In genomic region chr15:98483907-98484886, GRCm38 (mm10) we compare ENCODE assay signal across 10 mouse cellular contexts. TPM values are rescaled to one million over a fixed set of nuclear protein-coding genes. Genes with fewer than 3 reads are reported as not detected.
DNase-seq lines count a peak whose midpoint lies in the region; ATAC-seq and TF ChIP-seq lines count a peak whose summit lies in the region.
"Had no signal": no experiment of that assay in that cellular context is flagged by ENCODE, and none has a peak within 500 bp of the region (broad histone marks: within the 10 kb centered on the region; RNA-seq: fewer than 3 reads in every experiment).

No protein-coding gene starts in this region.

- peak; percentile 47 for TF ChIP-seq EP300 in lung, postnatal 0 days (IDR thresholded peaks at IDR 0.05)
- no peak for TF ChIP-seq EP300 in stomach, postnatal 0 days (optimal IDR thresholded peaks at IDR 0.05)

- H3K9me3 ChIP-seq in lung, postnatal 0 days (ENCODE audit: low read length), result no peaks in the 10 kb centered on the region
- no peaks in the 10 kb centered on the region for H3K9me3 ChIP-seq in stomach, postnatal 0 days (ENCODE audit: control insufficient read depth, low read length)

- H3K4me2 ChIP-seq in lung, postnatal 0 days (replicated peaks; ENCODE audit: low read depth, low read length), result no peak overlapping the region
- no peak overlapping the region for H3K4me2 ChIP-seq in stomach, postnatal 0 days (replicated peaks; ENCODE audit: low read depth)

- no peaks in the 10 kb centered on the region for H3K4me1 ChIP-seq in lung, postnatal 0 days (ENCODE audit: insufficient read depth, low read depth, low read length)
- H3K4me1 ChIP-seq in stomach, postnatal 0 days (replicated peaks; ENCODE audit: control insufficient read depth, insufficient read depth), result no peaks in the 10 kb centered on the region

- no peaks in the 10 kb centered on the region for H3K36me3 ChIP-seq in lung, postnatal 0 days (ENCODE audit: insufficient read depth, low read length)
- H3K36me3 ChIP-seq in stomach, postnatal 0 days (ENCODE audit: control insufficient read depth, insufficient read depth, low read length), result no peaks in the 10 kb centered on the region

- no peak overlapping the region for H3K9ac ChIP-seq in lung, postnatal 0 days (replicated peaks; ENCODE audit: low read depth)
- no peak overlapping the region for H3K9ac ChIP-seq in stomach, postnatal 0 days (ENCODE audit: low read length)

- DNase-seq in embryo, embryonic 9.5 days (ENCODE audit: extremely low spot score), result peak; percentile 6
- DNase-seq in embryo, embryonic 10 days (ENCODE audit: low spot score), result no peak
- peak; percentile 19 to 23 for DNase-seq in urinary bladder, postnatal 36 days (ENCODE audit: low spot score in 2 of 2)
- DNase-seq in urinary bladder, adult 2 months (ENCODE audit: low spot score), result no peak
- peak; percentile 73 for DNase-seq in lung, postnatal 0 days (ENCODE audit: low spot score)
- DNase-seq in stomach, postnatal 0 days (ENCODE audit: low spot score), result no peak
- no peak for DNase-seq in testis, postnatal 14 days (ENCODE audit: low spot score)
- DNase-seq in right cerebral cortex, adult 18-20 months, result no peak

- H3K4me3 ChIP-seq in lung, postnatal 0 days (ENCODE audit: low read depth, low read length), result no peak overlapping the region
- H3K4me3 ChIP-seq in stomach, postnatal 0 days (ENCODE audit: low read depth, low read length), result no peak overlapping the region
- H3K4me3 ChIP-seq: megakaryocyte, embryonic 14.5 days had no signal

- TF ChIP-seq CTCF in lung, postnatal 0 days (IDR thresholded peaks at IDR 0.05), result no peak
- TF ChIP-seq CTCF in stomach, postnatal 0 days (IDR thresholded peaks at IDR 0.05; ENCODE audit: low read depth), result no peak

- 0 out of 2 replicates have a peak overlapping the region, but pooled peaks have one; percentile 1 for H3K27ac ChIP-seq in lung, postnatal 0 days (ENCODE audit: low read length)
- H3K27ac ChIP-seq in stomach, postnatal 0 days (replicated peaks), result 0 out of 2 replicates have a peak overlapping the region, but pooled peaks have one; percentile 5

- H3K27me3 ChIP-seq in lung, postnatal 0 days (replicated peaks; ENCODE audit: insufficient read depth, low read length), result no peaks in the 10 kb centered on the region
- H3K27me3 ChIP-seq in stomach, postnatal 0 days (ENCODE audit: control insufficient read depth, insufficient read depth, low read length), result no peaks in the 10 kb centered on the region

- 53% methylated on average over 18 of the region's 18 CpGs for WGBS in lung, postnatal 0 days
- 54% methylated on average over 18 of the region's 18 CpGs for WGBS in stomach, postnatal 0 days

- ATAC-seq in lung, postnatal 0 days, result peak; percentile 67
- ATAC-seq in stomach, postnatal 0 days (ENCODE audit: low FRiP score, low TSS enrichment), result no peak; the same call in 1 of the 2 replicates

RNA-seq across cellular contexts. Expression of gene Lalba, which starts 1.7 kb away (rescaled TPM):
- not detected in 2 replicates for polyA plus RNA-seq in urinary bladder, adult 2 months (2012; rRNA removed)
- polyA plus RNA-seq in lung, postnatal 0 days (2015; fragmentation: Nextera tagmentation; extraction: Ambion mirVana), result 0.31 and 3.3 TPM in 2 replicates
- polyA plus RNA-seq in stomach, postnatal 0 days (2015; fragmentation: Nextera tagmentation; extraction: Ambion mirVana), result 0.42 and 0.70 TPM in 2 replicates
- polyA plus RNA-seq: C2C12 had no signal

RNA-seq across cellular contexts. Expression of gene Olfr279, which starts 8.0 kb away (rescaled TPM):
- not detected in 2 replicates for polyA plus RNA-seq in urinary bladder, adult 2 months (2012; rRNA removed)
- polyA plus RNA-seq in lung, postnatal 0 days (2015; fragmentation: Nextera tagmentation; extraction: Ambion mirVana), result not detected in 2 replicates
- polyA plus RNA-seq in stomach, postnatal 0 days (2015; fragmentation: Nextera tagmentation; extraction: Ambion mirVana), result not detected in 2 replicates
- polyA plus RNA-seq: C2C12 had no signal

RNA-seq across cellular contexts. Expression of gene OR5BS1P, which starts 14.5 kb away (rescaled TPM):
- polyA plus RNA-seq in urinary bladder, adult 2 months (2012; rRNA removed), result 0.01 TPM in 1 of 2 replicates, not detected in the other
- not detected in 2 replicates for polyA plus RNA-seq in lung, postnatal 0 days (2015; fragmentation: Nextera tagmentation; extraction: Ambion mirVana)
- not detected in 2 replicates for polyA plus RNA-seq in stomach, postnatal 0 days (2015; fragmentation: Nextera tagmentation; extraction: Ambion mirVana)
- polyA plus RNA-seq: C2C12 had no signal

RNA-seq across cellular contexts. Expression of gene Olfr281, which starts 31.8 kb away (rescaled TPM):
- polyA plus RNA-seq in urinary bladder, adult 2 months (2012; rRNA removed), result not detected in 2 replicates
- polyA plus RNA-seq in lung, postnatal 0 days (2015; fragmentation: Nextera tagmentation; extraction: Ambion mirVana), result not detected in 2 replicates
- polyA plus RNA-seq in stomach, postnatal 0 days (2015; fragmentation: Nextera tagmentation; extraction: Ambion mirVana), result not detected in 2 replicates
- polyA plus RNA-seq: C2C12 had no signal

RNA-seq across cellular contexts. Expression of gene Kansl2, which starts 49.9 kb away (rescaled TPM):
- polyA plus RNA-seq in urinary bladder, adult 2 months (2012; rRNA removed), result 38.2 and 42.7 TPM in 2 replicates
- polyA plus RNA-seq in lung, postnatal 0 days (2015; fragmentation: Nextera tagmentation; extraction: Ambion mirVana), result 50.4 and 56.0 TPM in 2 replicates
- polyA plus RNA-seq in stomach, postnatal 0 days (2015; fragmentation: Nextera tagmentation; extraction: Ambion mirVana), result 44.3 and 44.9 TPM in 2 replicates

Comparison
In these comparisons a context has a peak if more than half of its experiments do, and no peak if none do; other contexts are left out.
1. DNase-seq: peak in embryo, embryonic 9.5 days (single experiment), urinary bladder, postnatal 36 days (2 of 2) and lung, postnatal 0 days (single experiment); none in embryo, embryonic 10 days (single experiment), urinary bladder, adult 2 months (single experiment), stomach, postnatal 0 days (single experiment), testis, postnatal 14 days (single experiment) and right cerebral cortex, adult 18-20 months (single experiment).